Mouse (Mus musculus) embryonic facial prominence, embryonic 11.5 days (tissue): ENCODE results near the gene Hnrnph1. TPM values are rescaled to one million over a fixed set of nuclear protein-coding genes. Genes with fewer than 3 reads are reported as not detected.

Experiments used
- ATAC-seq: fragments of 200-750 bp; cut with Nextera tagmentation; replicated peaks from 2 replicates; pipeline ENCODE4 v1.8.0; 2017; ENCODE audit warnings: low read depth; ENCODE audit not compliant: insufficient number of reproducible peaks, low FRiP score, low TSS enrichment
- DNase-seq: peaks from one replicate; pipeline ENCODE4 v3.0.0-alpha.2; 2015; ENCODE audit warnings: low spot score
- H3K27ac ChIP-seq: fragments of 300-500 bp; sonication (generic); replicated peaks from 2 replicates; pipeline ENCODE4 v1.5.1; 2014; ENCODE audit warnings: mild to moderate bottlenecking, low read depth, low read length, control low read depth
- H3K27me3 ChIP-seq: fragments of 300-500 bp; sonication (generic); 2 replicates; pipeline ENCODE4 v1.6.1; 2014; ENCODE audit warnings: mild to moderate bottlenecking, low read length, moderate library complexity, mixed read lengths; ENCODE audit not compliant: control insufficient read depth, insufficient read depth
- H3K36me3 ChIP-seq: fragments of 300-500 bp; sonication (generic); replicated peaks from 2 replicates; pipeline ENCODE4 v1.6.1; 2014; ENCODE audit warnings: low read depth, mild to moderate bottlenecking, low read length, moderate library complexity, mixed read lengths; ENCODE audit not compliant: control insufficient read depth, insufficient read depth
- H3K4me1 ChIP-seq: fragments of 300-500 bp; sonication (generic); 2 replicates; pipeline ENCODE4 v1.6.1; 2014; ENCODE audit warnings: low read length, mixed read lengths; ENCODE audit not compliant: control insufficient read depth, insufficient read depth
- H3K4me2 ChIP-seq: fragments of 300-500 bp; sonication (generic); 2 replicates; pipeline ENCODE4 v1.6.1; 2014; ENCODE audit warnings: low read depth, mild to moderate bottlenecking, control low read depth, low read length, moderate library complexity
- H3K4me3 ChIP-seq: fragments of 300-500 bp; sonication (generic); 2 replicates; pipeline ENCODE4 v1.5.1; 2014; ENCODE audit warnings: low read depth, low read length, control low read depth
- H3K9ac ChIP-seq: fragments of 300-500 bp; sonication (generic); replicated peaks from 2 replicates; pipeline ENCODE4 v1.6.1; 2014; ENCODE audit warnings: mild to moderate bottlenecking, control low read depth, low read length
- H3K9me3 ChIP-seq: fragments of 300-500 bp; sonication (generic); replicated peaks from 2 replicates; pipeline ENCODE4 v1.6.1; 2016; ENCODE audit warnings: mild to moderate bottlenecking, low read length, inconsistent platforms, mixed read lengths; ENCODE audit not compliant: control insufficient read depth
- WGBS: fragments of 180-500 bp; shearing (Covaris S2); extraction: QIAGEN DNeasy Blood & Tissue Kit; methylation state at CpG from one replicate; pipeline ENCODE4 v1.1.7; 2014; 5-methylcytosine and 5-hydroxymethylcytosine counted together
- polyA plus RNA-seq: library from polyadenylated mRNA; unstranded; fragments of >200 nt; fragmentation: Nextera tagmentation; extraction: Ambion mirVana; gene quantifications from 2 replicates; pipeline ENCODE4 v1.2.1, GENCODE M21; 2014

The Hnrnph1 gene
- 823 and 855 TPM in 2 replicates for polyA plus RNA-seq

GRCm38 (mm10) chr11:50376911-50377891 lies at the start of gene Hnrnph1:
Gene Hnrnph1, plus strand, starts transcription at chr11:50376990.
- Histone ChIP-seq H3K9me3 (no peaks in the 10 kb centered on the region), H3K27me3 (no peaks in the 10 kb centered on the region), H3K27ac (peak within 1 kb of the TSS; percentile 97), H3K36me3 (peaks cover 5% of the 10 kb centered on the region), H3K4me2 (peak within 1 kb of the TSS; percentile 95), H3K4me1 (no peaks in the 10 kb centered on the region; the same call in 1 of the 2 replicates), H3K9ac (peak within 1 kb of the TSS; percentile 99), H3K4me3 (peak within 1 kb of the TSS; percentile 73)
- ATAC-seq (peak; percentile 88), DNase-seq (peak; percentile 98)
- WGBS, result under 1% methylated on average over 76 of the region's 76 CpGs

- DNase-seq (no peak), ATAC-seq (no peak)
- H3K9ac ChIP-seq, result no peak overlapping the region
- 91% methylated on average over 3 of the region's 3 CpGs for WGBS
- no peak overlapping the region for H3K27ac ChIP-seq
- no peaks in the 10 kb centered on the region for H3K27me3 ChIP-seq
- H3K4me1 ChIP-seq, result no peaks in the 10 kb centered on the region
- no peaks in the 10 kb centered on the region for H3K9me3 ChIP-seq
- H3K4me2 ChIP-seq, result no peak overlapping the region
- H3K4me3 ChIP-seq, result no peak overlapping the region
- no peaks in the 10 kb centered on the region for H3K36me3 ChIP-seq
These were observed 48.6 kb upstream of the Hnrnph1 start for GRCm38 (mm10) chr11:50328075-50328625.

DNA sequence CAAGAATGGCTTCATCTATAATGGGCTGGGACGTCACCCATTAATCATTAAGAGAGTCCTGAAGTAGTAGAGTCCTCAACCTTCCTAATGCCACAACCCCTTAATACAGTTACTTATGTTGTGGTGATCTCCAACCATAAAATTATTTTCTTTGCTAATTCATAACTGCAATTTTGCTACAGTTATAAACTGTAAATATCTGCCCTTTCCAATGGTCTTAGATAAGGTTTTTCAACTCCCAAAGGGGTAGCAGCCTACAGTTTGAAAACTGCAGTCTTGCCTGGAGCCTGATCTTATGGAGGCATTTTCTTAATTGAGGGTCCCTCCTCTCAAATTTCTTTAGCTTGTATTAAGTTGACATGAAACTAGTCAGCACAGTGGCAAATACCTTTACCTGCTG lies 47.4 kb upstream of the Hnrnph1 start:
- Histone ChIP-seq H3K4me2 (no peak overlapping the region), H3K36me3 (no peaks in the 10 kb centered on the region), H3K9me3 (no peaks in the 10 kb centered on the region), H3K9ac (no peak overlapping the region), H3K27me3 (no peaks in the 10 kb centered on the region), H3K27ac (no peak overlapping the region), H3K4me1 (no peaks in the 10 kb centered on the region), H3K4me3 (no peak overlapping the region)
- no peak for DNase-seq
- WGBS, result 96% methylated on average over 1 of the region's 1 CpGs
- ATAC-seq, result no peak

- H3K9me3 ChIP-seq, result no peaks in the 10 kb centered on the region
- H3K4me2 ChIP-seq, result no peak overlapping the region
- no peaks in the 10 kb centered on the region for H3K36me3 ChIP-seq
- H3K27me3 ChIP-seq, result no peaks in the 10 kb centered on the region
- H3K9ac ChIP-seq, result no peak overlapping the region
- H3K4me1 ChIP-seq, result no peaks in the 10 kb centered on the region
- DNase-seq (no peak), ATAC-seq (no peak)
- 91% methylated on average over 3 of the region's 3 CpGs for WGBS
- H3K4me3 ChIP-seq, result no peak overlapping the region
- no peak overlapping the region for H3K27ac ChIP-seq
These were observed 43.6 kb upstream of the Hnrnph1 start for GRCm38 (mm10) chr11:50333181-50333580.

GRCm38 (mm10) chr11:50336126-50336525 lies 40.7 kb upstream of the Hnrnph1 start:
- WGBS, result 47% methylated on average over 1 of the region's 1 CpGs
- no peaks in the 10 kb centered on the region for H3K9me3 ChIP-seq
- no peak overlapping the region for H3K4me3 ChIP-seq
- H3K27ac ChIP-seq, result no peak overlapping the region
- no peaks in the 10 kb centered on the region for H3K36me3 ChIP-seq
- H3K27me3 ChIP-seq, result no peaks in the 10 kb centered on the region
- no peak overlapping the region for H3K9ac ChIP-seq
- no peak overlapping the region for H3K4me2 ChIP-seq
- no peaks in the 10 kb centered on the region for H3K4me1 ChIP-seq
- ATAC-seq (no peak), DNase-seq (no peak)

DNA sequence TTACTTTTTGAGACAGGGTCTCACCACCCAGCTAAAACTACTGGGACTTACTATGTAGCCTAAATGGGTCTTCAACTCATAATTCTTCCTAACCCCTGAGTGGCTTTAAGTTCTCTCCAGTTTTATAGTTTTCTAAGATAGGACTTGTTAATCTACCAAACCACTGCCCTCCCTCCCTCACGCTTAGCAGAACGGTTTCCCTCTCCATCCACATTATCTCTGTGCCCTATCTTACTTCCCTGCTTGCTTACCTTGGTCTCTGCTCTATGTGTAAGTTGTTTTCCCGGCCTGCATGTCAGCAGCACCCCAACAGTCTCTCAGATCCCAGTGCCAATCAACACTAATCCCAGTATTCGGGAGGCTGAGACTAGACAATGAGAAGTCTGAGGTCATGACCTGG lies 39.9 kb upstream of the Hnrnph1 start:
- H3K27me3 ChIP-seq, result no peaks in the 10 kb centered on the region
- H3K4me1 ChIP-seq, result no peaks in the 10 kb centered on the region
- DNase-seq, result no peak
- no peaks in the 10 kb centered on the region for H3K9me3 ChIP-seq
- no peak overlapping the region for H3K4me2 ChIP-seq
- H3K4me3 ChIP-seq, result no peak overlapping the region
- no peaks in the 10 kb centered on the region for H3K36me3 ChIP-seq
- H3K27ac ChIP-seq, result no peak overlapping the region
- H3K9ac ChIP-seq, result no peak overlapping the region
- WGBS, result 77% methylated on average over 4 of the region's 4 CpGs
- no peak for ATAC-seq

DNA sequence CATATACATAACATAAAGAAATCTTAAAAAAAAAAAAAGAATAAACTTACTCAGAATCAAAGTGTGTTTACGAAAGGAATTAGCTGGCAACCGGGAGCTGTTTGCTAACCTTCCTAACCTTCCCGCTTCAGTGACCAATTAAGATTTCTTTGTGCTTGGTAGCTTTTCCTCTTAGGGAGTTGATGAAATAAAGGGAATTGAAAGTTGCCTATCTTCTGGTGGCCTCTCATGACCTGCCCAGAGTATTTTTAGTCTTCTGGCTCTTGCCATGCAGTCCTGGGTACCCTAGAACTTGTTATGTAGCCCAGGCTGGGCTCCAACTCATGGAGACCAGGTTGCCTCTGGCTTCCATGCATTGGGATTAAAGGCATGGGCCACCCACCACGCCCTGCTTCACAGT lies 31.3 kb upstream of the Hnrnph1 start:
- no peaks in the 10 kb centered on the region for H3K27me3 ChIP-seq
- no peak overlapping the region for H3K4me2 ChIP-seq
- H3K4me3 ChIP-seq, result no peak overlapping the region
- no peaks in the 10 kb centered on the region for H3K9me3 ChIP-seq
- H3K27ac ChIP-seq, result no peak overlapping the region
- no peaks in the 10 kb centered on the region for H3K4me1 ChIP-seq
- 76% methylated on average over 4 of the region's 4 CpGs for WGBS
- no peak for ATAC-seq
- H3K9ac ChIP-seq, result no peak overlapping the region
- no peaks in the 10 kb centered on the region for H3K36me3 ChIP-seq
- DNase-seq, result no peak
